Mouse (Mus musculus): Measurements from ENCODE around the gene Kif7. TPM values are rescaled to one million over a fixed set of nuclear protein-coding genes. Genes with fewer than 3 reads are reported as not detected.

The Kif7 gene
- 0.98 TPM for polyA plus RNA-seq (2015; fragmentation: Illumina TruSeq; extraction: RNeasy Lipid Tissue Mini Kit (QIAGEN cat#74804); ENCODE audit: low read depth, low replicate concordance)

GRCm38 (mm10) chr7:79715187-79715981 is at the start of gene Kif7:
Gene Kif7 (minus strand): TSS chr7:79715720.

DNA sequence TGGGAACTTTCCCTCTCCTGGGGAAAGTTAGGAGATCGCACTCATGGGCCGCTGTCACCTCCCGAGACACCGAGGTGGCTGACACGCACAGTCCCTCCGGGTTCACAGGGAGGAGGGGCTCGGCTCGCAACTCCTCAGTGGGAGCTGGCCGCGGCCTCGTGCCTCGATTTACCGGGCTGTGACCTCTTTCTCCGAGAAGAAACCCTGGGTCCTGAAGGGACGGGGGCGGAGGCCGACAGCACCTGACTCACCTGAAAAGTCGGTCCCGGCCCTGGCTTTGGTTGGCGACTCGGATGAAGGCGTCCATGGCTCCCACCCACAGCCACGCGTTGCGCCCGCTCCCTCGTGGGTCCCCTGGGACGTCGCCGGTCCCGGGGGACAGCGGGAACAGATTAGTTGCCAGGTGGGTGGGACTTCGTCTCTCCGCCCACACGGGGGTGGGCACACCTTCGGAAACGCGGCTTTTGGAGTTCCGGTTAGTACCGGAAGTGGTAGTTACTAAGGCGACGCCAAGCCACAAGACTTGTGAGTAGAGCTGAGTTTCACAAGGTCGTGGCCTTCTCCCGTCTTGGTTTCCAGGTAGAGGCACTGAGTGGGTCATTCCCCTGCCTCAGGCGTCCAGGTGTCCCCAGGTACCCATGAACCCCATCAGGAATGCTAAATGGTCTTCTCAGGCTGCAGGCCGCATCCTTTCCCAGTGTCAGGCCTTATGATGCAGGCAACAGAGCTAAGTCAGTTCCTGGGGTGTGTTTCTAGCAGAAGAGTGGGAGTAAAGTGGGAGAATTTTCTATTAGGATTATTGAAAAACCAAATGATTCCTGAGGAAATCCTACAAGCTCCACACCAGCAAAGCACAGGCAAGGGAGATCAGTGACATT is 27.4 kb upstream of the Kif7 start, which contains the start of the genes Pex11a and Wdr93:
Gene Pex11a (minus strand): TSS at position 473 of the 878 bp plus-strand sequence.
Gene Wdr93 (plus strand): TSS at position 505 of the 878 bp plus-strand sequence.

DNA sequence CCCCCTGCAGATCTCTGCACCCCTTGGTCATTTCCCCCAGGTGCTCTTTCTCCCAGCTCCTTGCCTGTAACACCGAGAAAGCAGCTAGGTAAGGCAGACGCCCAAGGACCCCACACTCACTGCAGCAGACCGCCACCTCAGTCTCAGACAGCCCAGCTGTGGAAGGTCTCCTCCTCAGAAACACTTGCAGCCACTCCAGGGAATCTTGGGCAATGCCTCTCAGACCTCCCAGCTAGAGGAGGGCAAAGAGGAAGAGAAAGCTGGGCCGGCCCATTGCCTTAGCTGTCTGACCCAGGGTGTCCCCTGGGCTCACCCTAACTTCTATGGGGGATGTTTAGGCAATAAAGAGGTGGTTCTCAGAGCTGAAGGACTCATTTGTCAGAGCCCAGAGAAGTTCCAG is 17.1 kb upstream of the Kif7 start, which contains the start of gene Plin1:
Gene Plin1 (minus strand): TSS at position 282 of the 400 bp plus-strand sequence.

DNA sequence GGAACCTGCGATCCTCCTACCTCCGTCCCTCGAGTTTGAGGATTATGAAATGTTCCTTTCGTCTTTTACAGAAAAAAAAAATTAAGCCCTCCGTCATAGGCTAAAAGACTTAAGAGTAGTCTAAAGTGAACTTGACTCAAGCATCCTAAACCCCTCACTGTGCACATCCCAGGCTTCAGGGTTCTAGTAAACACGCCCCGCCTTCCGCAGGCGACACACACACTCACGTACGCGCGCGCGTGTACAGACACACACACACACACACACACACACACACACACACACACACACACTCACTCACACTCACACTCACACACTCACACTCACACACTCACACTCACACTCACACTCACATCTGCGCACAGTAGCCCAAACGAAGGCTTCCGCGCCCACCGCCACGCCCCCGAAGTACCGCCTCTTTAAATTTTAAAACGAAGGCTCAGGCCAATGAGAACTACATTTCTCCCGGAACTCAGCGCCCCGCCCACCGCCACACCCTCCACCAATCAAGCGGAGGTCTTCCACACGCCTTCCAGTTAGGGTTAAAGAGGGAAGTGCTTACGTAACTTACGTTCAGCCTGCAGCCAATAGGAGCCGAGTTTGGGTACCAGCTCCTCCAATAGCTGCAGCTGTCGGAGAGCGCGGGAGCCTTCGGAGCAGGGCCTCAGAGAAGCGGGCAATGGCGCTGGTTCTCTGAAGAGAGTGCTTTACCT is 55.8 kb downstream of the Kif7 start, which contains the start of gene Ticrr:
Gene Ticrr (plus strand): TSS at position 619 of the 713 bp plus-strand sequence.

Other genes starting within 250 kb of the Kif7 start
- 50.3 TPM for gene Polg, start 249.4 kb downstream of the Kif7 start, polyA plus RNA-seq (2015; fragmentation: Illumina TruSeq; extraction: RNeasy Lipid Tissue Mini Kit (QIAGEN cat#74804); ENCODE audit: low read depth, low replicate concordance)
- gene Rhcg, start 98.1 kb downstream of the Kif7 start, polyA plus RNA-seq (2015; fragmentation: Illumina TruSeq; extraction: RNeasy Lipid Tissue Mini Kit (QIAGEN cat#74804); ENCODE audit: low read depth, low replicate concordance) = 0.70 TPM
- gene Ticrr, start 55.5 kb downstream of the Kif7 start, polyA plus RNA-seq (2015; fragmentation: Illumina TruSeq; extraction: RNeasy Lipid Tissue Mini Kit (QIAGEN cat#74804); ENCODE audit: low read depth, low replicate concordance) = not detected
- not detected for gene Plin1, start 17.2 kb upstream of the Kif7 start, polyA plus RNA-seq (2015; fragmentation: Illumina TruSeq; extraction: RNeasy Lipid Tissue Mini Kit (QIAGEN cat#74804); ENCODE audit: low read depth, low replicate concordance)
- gene Pex11a, start 27.4 kb upstream of the Kif7 start, polyA plus RNA-seq (2015; fragmentation: Illumina TruSeq; extraction: RNeasy Lipid Tissue Mini Kit (QIAGEN cat#74804); ENCODE audit: low read depth, low replicate concordance) = 16.8 TPM
- gene Wdr93, start 27.4 kb upstream of the Kif7 start, polyA plus RNA-seq (2015; fragmentation: Illumina TruSeq; extraction: RNeasy Lipid Tissue Mini Kit (QIAGEN cat#74804); ENCODE audit: low read depth, low replicate concordance) = 0.83 TPM
- not detected for gene Mesp1, start 78.1 kb upstream of the Kif7 start, polyA plus RNA-seq (2015; fragmentation: Illumina TruSeq; extraction: RNeasy Lipid Tissue Mini Kit (QIAGEN cat#74804); ENCODE audit: low read depth, low replicate concordance)
- gene Mesp2, start 95.0 kb upstream of the Kif7 start, polyA plus RNA-seq (2015; fragmentation: Illumina TruSeq; extraction: RNeasy Lipid Tissue Mini Kit (QIAGEN cat#74804); ENCODE audit: low read depth, low replicate concordance) = 0.39 TPM
- 3.5 TPM for gene Anpep, start 145.3 kb upstream of the Kif7 start, polyA plus RNA-seq (2015; fragmentation: Illumina TruSeq; extraction: RNeasy Lipid Tissue Mini Kit (QIAGEN cat#74804); ENCODE audit: low read depth, low replicate concordance)
- gene Ap3s2, start 204.9 kb upstream of the Kif7 start, polyA plus RNA-seq (2015; fragmentation: Illumina TruSeq; extraction: RNeasy Lipid Tissue Mini Kit (QIAGEN cat#74804); ENCODE audit: low read depth, low replicate concordance) = 31.8 TPM
- 19.3 TPM for gene Arpin, start 219.6 kb upstream of the Kif7 start, polyA plus RNA-seq (2015; fragmentation: Illumina TruSeq; extraction: RNeasy Lipid Tissue Mini Kit (QIAGEN cat#74804); ENCODE audit: low read depth, low replicate concordance)